Mouse (Mus musculus) cerebellum, adult 2 months (tissue): ENCODE data around the gene Cldnd2. TPM values are rescaled to one million over a fixed set of nuclear protein-coding genes. Genes with fewer than 3 reads are reported as not detected.

ENCODE experiments used
- DNase-seq, 2 experiments: peaks; one replicate each; pipeline ENCODE4 v3.0.0; 2021
- H3K27ac ChIP-seq: fragments of 200-500 bp; 2 replicates; pipeline ENCODE4 v1.5.1; 2012; ENCODE audit warnings: low read length, control low read depth, inconsistent platforms; ENCODE audit not compliant: insufficient read depth
- H3K27me3 ChIP-seq: fragments of 200-500 bp; 2 replicates; pipeline ENCODE4 v1.6.1; 2012; ENCODE audit warnings: inconsistent platforms, mild to moderate bottlenecking, low read length, moderate library complexity; ENCODE audit not compliant: control insufficient read depth, insufficient read depth
- H3K4me1 ChIP-seq: fragments of 200-500 bp; 2 replicates; pipeline ENCODE4 v1.6.1; 2011; ENCODE audit warnings: low read length; ENCODE audit not compliant: control insufficient read depth, insufficient read depth
- H3K4me3 ChIP-seq: fragments of 200-500 bp; replicated peaks from 2 replicates; pipeline ENCODE3; 2011; ENCODE audit warnings: mild to moderate bottlenecking, low read depth, low read length, control low read depth; ENCODE audit not compliant: insufficient read depth
- CTCF ChIP-seq: fragments of 200-500 bp; IDR thresholded peaks from 2 replicates; pipeline ENCODE4 v1.5.1; 2011; ENCODE audit warnings: low read depth, mild to moderate bottlenecking, control low read depth, low read length, moderate library complexity, borderline replicate concordance; ENCODE audit not compliant: insufficient read depth
- POLR2A ChIP-seq: fragments of 200-500 bp; IDR thresholded peaks from 2 replicates; pipeline ENCODE4 v1.6.1; 2011; ENCODE audit warnings: low read length, control low read depth, borderline replicate concordance; ENCODE audit not compliant: insufficient read depth
- WGBS: fragments of 180-500 bp; shearing (Covaris S2); methylation state at CpG from one replicate; pipeline ENCODE4 v1.1.7; 2018; 5-methylcytosine and 5-hydroxymethylcytosine counted together
- polyA plus RNA-seq: library from polyadenylated mRNA; depleted of rRNA; stranded (reverse); fragments of >200 nt; gene quantifications from 2 replicates; pipeline ENCODE4 v1.2.3, GENCODE M21; 2012

The Cldnd2 gene
- polyA plus RNA-seq, 1 experiment, result not detected

DNA sequence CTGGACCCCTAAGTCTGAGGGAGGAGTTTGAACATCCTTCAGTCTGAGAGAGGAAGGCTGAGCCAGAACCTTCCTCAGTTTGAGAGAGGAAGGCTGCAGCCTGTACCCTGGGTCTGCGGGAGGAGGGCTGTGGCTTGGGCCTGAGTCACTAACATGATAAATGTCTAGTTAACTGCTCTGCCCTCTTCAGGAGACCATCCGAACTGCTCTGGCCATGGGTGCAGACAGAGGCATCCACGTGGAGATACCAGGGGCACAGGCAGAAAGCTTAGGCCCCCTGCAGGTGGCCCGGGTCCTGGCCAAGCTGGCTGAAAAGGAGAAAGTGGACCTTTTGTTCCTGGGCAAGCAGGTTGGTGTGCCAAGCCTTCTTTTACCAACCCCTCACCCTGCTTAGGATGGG is 12.0 kb downstream of the Cldnd2 start:
- WGBS, result 39% methylated on average over 4 of the region's 4 CpGs
- Histone ChIP-seq H3K4me1 (no peaks in the 10 kb centered on the region), H3K27ac (no peak overlapping the region), H3K4me3 (no peak overlapping the region), H3K27me3 (no peaks in the 10 kb centered on the region)
- no peak for TF ChIP-seq POLR2A
- TF ChIP-seq CTCF, result no peak
- no peak for DNase-seq

- Histone ChIP-seq H3K27me3 (no peaks in the 10 kb centered on the region), H3K4me3 (no peak overlapping the region), H3K4me1 (no peaks in the 10 kb centered on the region), H3K27ac (no peak overlapping the region)
- WGBS, result 81% methylated on average over 14 of the region's 14 CpGs
- TF ChIP-seq POLR2A (no peak), CTCF (no peak)
- no peak for DNase-seq
Observed at GRCm38 (mm10) chr7:43453599-43454355, 13.2 kb downstream of the Cldnd2 start.

DNA sequence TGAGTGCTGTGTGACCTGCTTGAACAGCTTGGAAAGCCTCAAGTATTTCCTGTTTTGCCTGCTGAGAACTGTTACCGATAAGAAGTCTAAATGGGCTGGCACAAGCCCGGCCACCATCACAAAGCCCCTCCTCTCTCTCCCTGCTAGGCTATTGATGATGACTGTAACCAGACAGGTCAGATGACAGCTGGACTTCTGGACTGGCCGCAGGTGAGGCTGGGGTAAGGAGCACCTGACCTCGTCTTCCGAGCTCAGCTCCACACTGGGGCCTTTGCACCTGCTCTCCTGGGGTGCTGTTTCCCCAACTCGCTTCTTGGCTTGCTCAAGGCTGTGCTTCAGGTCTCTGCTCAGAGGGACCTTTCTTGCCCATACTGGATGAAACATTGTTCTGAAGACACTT is 13.8 kb downstream of the Cldnd2 start:
- no peak for DNase-seq
- H3K27ac ChIP-seq, result no peak overlapping the region
- H3K4me3 ChIP-seq, result no peak overlapping the region
- WGBS, result 92% methylated on average over 6 of the region's 6 CpGs
- H3K27me3 ChIP-seq, result no peaks in the 10 kb centered on the region
- H3K4me1 ChIP-seq, result no peaks in the 10 kb centered on the region
- TF ChIP-seq CTCF, result no peak
- no peak for TF ChIP-seq POLR2A

DNA sequence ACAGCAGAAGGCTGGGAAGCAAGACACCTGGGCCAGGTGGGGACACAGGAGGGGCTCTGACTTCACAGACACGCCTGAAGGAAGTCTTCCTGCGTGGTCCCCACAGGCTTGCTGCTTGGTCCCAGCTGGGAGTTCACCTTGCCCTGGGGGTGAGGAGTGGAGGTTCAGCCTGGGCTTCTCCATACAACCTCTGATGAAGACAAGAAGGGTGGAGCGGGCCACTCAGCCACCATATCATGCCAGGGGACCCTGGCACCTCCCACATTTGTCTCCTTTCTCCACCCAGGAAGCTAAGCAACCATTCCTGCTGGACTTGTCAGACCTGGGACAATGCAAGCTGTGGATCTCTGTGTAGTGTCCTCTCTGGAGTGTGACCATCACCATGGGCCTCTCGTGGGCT is 22.3 kb downstream of the Cldnd2 start, which contains the start of gene Vsig10l:
TSS of gene Vsig10l (plus strand) at position 301 of the 400 bp plus-strand sequence.
- H3K27ac ChIP-seq, result no peak within 1 kb of the TSS
- TF ChIP-seq POLR2A (no peak), CTCF (no peak)
- no peak for DNase-seq
- H3K4me3 ChIP-seq, result no peak within 1 kb of the TSS
- WGBS, result 61% methylated on average over 4 of the region's 4 CpGs
- no peaks in the 10 kb centered on the region for H3K27me3 ChIP-seq
- peaks cover 5% of the 10 kb centered on the region; the same call in 1 of the 2 replicates for H3K4me1 ChIP-seq

- Histone ChIP-seq H3K27ac (no peak overlapping the region), H3K27me3 (no peaks in the 10 kb centered on the region), H3K4me3 (no peak overlapping the region), H3K4me1 (peaks cover 5% of the 10 kb centered on the region; the same call in 1 of the 2 replicates)
- DNase-seq, result no peak
- 85% methylated on average over 7 of the region's 7 CpGs for WGBS
- TF ChIP-seq CTCF, result no peak
- no peak for TF ChIP-seq POLR2A
Observed at GRCm38 (mm10) chr7:43463976-43464375, 23.4 kb downstream of the Cldnd2 start.

GRCm38 (mm10) chr7:43464864-43465343 is 24.3 kb downstream of the Cldnd2 start:
- Histone ChIP-seq H3K4me3 (peak overlapping the region; percentile 70), H3K27ac (no peak overlapping the region), H3K4me1 (peaks cover 5% of the 10 kb centered on the region; the same call in 1 of the 2 replicates), H3K27me3 (no peaks in the 10 kb centered on the region)
- TF ChIP-seq POLR2A, result no peak
- TF ChIP-seq CTCF, result no peak
- DNase-seq, result no peak
- 11% methylated on average over 35 of the region's 35 CpGs for WGBS

GRCm38 (mm10) chr7:43465344-43466098 is 24.9 kb downstream of the Cldnd2 start:
- DNase-seq, result peak; percentile 63 to 67
- peak overlapping the region; percentile 70 for H3K4me3 ChIP-seq
- WGBS, result under 1% methylated on average over 33 of the region's 33 CpGs
- peaks cover 5% of the 10 kb centered on the region; the same call in 1 of the 2 replicates for H3K4me1 ChIP-seq
- no peak overlapping the region for H3K27ac ChIP-seq
- H3K27me3 ChIP-seq, result no peaks in the 10 kb centered on the region
- TF ChIP-seq POLR2A (no peak), CTCF (no peak)

DNA sequence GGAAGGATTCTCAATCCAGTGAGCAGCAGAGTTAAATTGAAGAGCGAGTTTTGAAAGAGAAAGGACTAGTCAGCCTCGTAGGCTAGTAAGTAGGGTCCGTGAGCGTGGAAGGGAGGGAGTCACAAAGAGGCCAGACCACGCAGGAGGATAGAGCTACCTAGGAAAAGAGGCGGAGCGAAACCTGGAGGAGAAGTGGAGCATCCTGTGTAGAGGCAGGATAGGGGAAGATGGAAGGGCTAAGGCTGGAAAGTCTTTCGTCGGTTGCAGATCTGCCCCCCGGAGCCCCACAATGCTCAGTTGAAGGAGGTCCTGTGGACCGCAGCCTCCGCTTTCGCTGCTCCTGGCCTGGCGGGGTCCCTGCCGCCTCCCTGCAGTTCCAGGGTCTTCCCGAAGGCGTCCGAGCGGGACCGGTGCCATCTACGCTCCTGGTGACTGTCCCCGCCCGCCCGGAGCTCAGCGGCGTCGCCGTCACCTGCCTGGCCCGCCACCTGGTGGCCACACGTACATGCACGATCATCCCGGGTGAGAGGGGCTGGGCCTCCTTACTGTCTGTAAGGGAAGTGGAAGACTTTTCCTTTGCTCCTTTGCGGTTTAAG is 25.6 kb downstream of the Cldnd2 start:
- Histone ChIP-seq H3K4me3 (peak overlapping the region; percentile 70), H3K4me1 (peaks cover 5% of the 10 kb centered on the region; the same call in 1 of the 2 replicates)
- 2% methylated on average over 33 of the region's 33 CpGs for WGBS

More for the DNA sequence above, 25.6 kb downstream of the Cldnd2 start:
- H3K27ac ChIP-seq, result no peak overlapping the region
- TF ChIP-seq CTCF, result peak; percentile 75
- no peak for TF ChIP-seq POLR2A
- DNase-seq, result peak; percentile 77 to 80
- H3K27me3 ChIP-seq, result no peaks in the 10 kb centered on the region
